Mouse (Mus musculus) liver, postnatal 0 days (tissue): ENCODE results near the gene Rgs5.

Experiments
- CTCF ChIP-seq: sonication (generic); IDR thresholded peaks from 2 replicates; pipeline ENCODE4 v1.5.1; 2016; ENCODE audit warnings: antibody characterized with exemption, low read depth
- EP300 ChIP-seq: IDR thresholded peaks from 2 replicates; pipeline ENCODE4 v1.6.1; 2016; ENCODE audit warnings: antibody characterized with exemption, low read depth, mild to moderate bottlenecking

GRCm38 (mm10) chr1:169629738-169630137, 25.6 kb upstream of the Rgs5 start:
- no peak for TF ChIP-seq CTCF
- no peak for TF ChIP-seq EP300
